Mouse (Mus musculus): ENCODE results near the gene Rnf208. TPM values are rescaled to one million over a fixed set of nuclear protein-coding genes. Genes with fewer than 3 reads are reported as not detected.

Rnf208 gene
- not detected in 2 replicates for total RNA-seq (2014; rRNA removed)
- polyA plus RNA-seq (2012; rRNA removed): 0.27 and 0.48 TPM in 2 replicates

GRCm38 (mm10) chr2:25242101-25242506 lies at the start of gene Rnf208, which contains the start of gene Cysrt1:
TSS of gene Rnf208 (plus strand) at chr2:25242255.
TSS of gene Cysrt1 (minus strand) at chr2:25242452.
- no peak for DNase-seq (ENCODE audit: extremely low read depth, low read depth, low spot score)
- WGBS: 2% methylated on average over 59 of the region's 59 CpGs
- H3K4me1 ChIP-seq (ENCODE audit: control insufficient read depth, insufficient read depth, low read length): peaks cover 4% of the 10 kb centered on the region; the same call in 1 of the 2 replicates
- H3K36me3 ChIP-seq (ENCODE audit: control insufficient read depth, insufficient read depth, low read length): no peaks in the 10 kb centered on the region
- H3K27ac ChIP-seq (replicated peaks; ENCODE audit: insufficient read depth, low read depth, low read length): no peak within 1 kb of the TSS
- peak within 1 kb of the TSS; percentile 24; the same call in 1 of the 2 replicates for H3K4me3 ChIP-seq (ENCODE audit: insufficient read depth, low read depth, low read length)
- TF ChIP-seq POLR2A (IDR thresholded peaks at IDR 0.05; ENCODE audit: extremely low read depth, insufficient read depth, low read length): no peak
- no peak for TF ChIP-seq CTCF (IDR thresholded peaks at IDR 0.05; ENCODE audit: low read depth, low read length)
- H3K79me2 ChIP-seq (ENCODE audit: control insufficient read depth, insufficient read depth, low read length): no peaks in the 10 kb centered on the region; the same call in 1 of the 2 replicates
- H3K27me3 ChIP-seq (ENCODE audit: control insufficient read depth, insufficient read depth, low read length): 0 out of 2 replicates have a peak, but pooled peaks cover 7% of the 10 kb centered on the region
- H3K9ac ChIP-seq (ENCODE audit: low read depth, low read length): peak within 1 kb of the TSS; percentile 33; the same call in 1 of the 2 replicates

GRCm38 (mm10) chr2:25193330-25193770 lies 48.7 kb upstream of the Rnf208 start:
- WGBS: 4% methylated on average over 6 of the region's 6 CpGs
- Histone ChIP-seq H3K27ac (replicated peaks; ENCODE audit: insufficient read depth, low read depth, low read length) (no peak overlapping the region), H3K36me3 (ENCODE audit: control insufficient read depth, insufficient read depth, low read length) (no peaks in the 10 kb centered on the region), H3K79me2 (ENCODE audit: control insufficient read depth, insufficient read depth, low read length) (no peaks in the 10 kb centered on the region), H3K9ac (ENCODE audit: low read depth, low read length) (no peak overlapping the region), H3K4me1 (ENCODE audit: control insufficient read depth, insufficient read depth, low read length) (peaks cover 5% of the 10 kb centered on the region; the same call in 1 of the 2 replicates), H3K4me3 (ENCODE audit: insufficient read depth, low read depth, low read length) (no peak overlapping the region), H3K27me3 (ENCODE audit: control insufficient read depth, insufficient read depth, low read length) (no peaks in the 10 kb centered on the region)
- peak; percentile 90 for TF ChIP-seq CTCF (IDR thresholded peaks at IDR 0.05; ENCODE audit: low read depth, low read length)
- TF ChIP-seq POLR2A (IDR thresholded peaks at IDR 0.05; ENCODE audit: extremely low read depth, insufficient read depth, low read length): no peak
- peak; percentile 66 for DNase-seq (ENCODE audit: extremely low read depth, low read depth, low spot score)

GRCm38 (mm10) chr2:25194006-25194405 lies 48.0 kb upstream of the Rnf208 start:
- 65% methylated on average over 5 of the region's 5 CpGs for WGBS
- DNase-seq (ENCODE audit: extremely low read depth, low read depth, low spot score): no peak
- no peaks in the 10 kb centered on the region for H3K36me3 ChIP-seq (ENCODE audit: control insufficient read depth, insufficient read depth, low read length)
- H3K4me3 ChIP-seq (ENCODE audit: insufficient read depth, low read depth, low read length): no peak overlapping the region
- TF ChIP-seq CTCF (IDR thresholded peaks at IDR 0.05; ENCODE audit: low read depth, low read length) (no peak), POLR2A (IDR thresholded peaks at IDR 0.05; ENCODE audit: extremely low read depth, insufficient read depth, low read length) (no peak)
- no peaks in the 10 kb centered on the region for H3K27me3 ChIP-seq (ENCODE audit: control insufficient read depth, insufficient read depth, low read length)
- no peak overlapping the region for H3K9ac ChIP-seq (ENCODE audit: low read depth, low read length)
- H3K79me2 ChIP-seq (ENCODE audit: control insufficient read depth, insufficient read depth, low read length): no peaks in the 10 kb centered on the region
- peaks cover 5% of the 10 kb centered on the region; the same call in 1 of the 2 replicates for H3K4me1 ChIP-seq (ENCODE audit: control insufficient read depth, insufficient read depth, low read length)
- H3K27ac ChIP-seq (replicated peaks; ENCODE audit: insufficient read depth, low read depth, low read length): no peak overlapping the region

GRCm38 (mm10) chr2:25194486-25195171 lies 47.4 kb upstream of the Rnf208 start:
- Histone ChIP-seq H3K79me2 (ENCODE audit: control insufficient read depth, insufficient read depth, low read length) (no peaks in the 10 kb centered on the region), H3K4me1 (ENCODE audit: control insufficient read depth, insufficient read depth, low read length) (peaks cover 5% of the 10 kb centered on the region; the same call in 1 of the 2 replicates), H3K27ac (replicated peaks; ENCODE audit: insufficient read depth, low read depth, low read length) (no peak overlapping the region), H3K9ac (ENCODE audit: low read depth, low read length) (peak overlapping the region; percentile 51; the same call in 1 of the 2 replicates), H3K4me3 (ENCODE audit: insufficient read depth, low read depth, low read length) (peak overlapping the region; percentile 55; the same call in 1 of the 2 replicates), H3K27me3 (ENCODE audit: control insufficient read depth, insufficient read depth, low read length) (no peaks in the 10 kb centered on the region), H3K36me3 (ENCODE audit: control insufficient read depth, insufficient read depth, low read length) (peaks cover 2% of the 10 kb centered on the region; the same call in 1 of the 2 replicates)
- WGBS: 71% methylated on average over 17 of the region's 17 CpGs
- DNase-seq (ENCODE audit: extremely low read depth, low read depth, low spot score): peak; percentile 25
- no peak for TF ChIP-seq CTCF (IDR thresholded peaks at IDR 0.05; ENCODE audit: low read depth, low read length)
- no peak for TF ChIP-seq POLR2A (IDR thresholded peaks at IDR 0.05; ENCODE audit: extremely low read depth, insufficient read depth, low read length)

- peak overlapping the region; percentile 55 for H3K4me3 ChIP-seq (ENCODE audit: insufficient read depth, low read depth, low read length)
- peaks cover 5% of the 10 kb centered on the region; the same call in 1 of the 2 replicates for H3K36me3 ChIP-seq (ENCODE audit: control insufficient read depth, insufficient read depth, low read length)
- H3K4me1 ChIP-seq (ENCODE audit: control insufficient read depth, insufficient read depth, low read length): peaks cover 5% of the 10 kb centered on the region; the same call in 1 of the 2 replicates
- no peaks in the 10 kb centered on the region for H3K27me3 ChIP-seq (ENCODE audit: control insufficient read depth, insufficient read depth, low read length)
- peak; percentile 40 for DNase-seq (ENCODE audit: extremely low read depth, low read depth, low spot score)
- 21% methylated on average over 55 of the region's 55 CpGs for WGBS
- no peaks in the 10 kb centered on the region for H3K79me2 ChIP-seq (ENCODE audit: control insufficient read depth, insufficient read depth, low read length)
- peak overlapping the region; percentile 51 for H3K9ac ChIP-seq (ENCODE audit: low read depth, low read length)
- H3K27ac ChIP-seq (replicated peaks; ENCODE audit: insufficient read depth, low read depth, low read length): peak overlapping the region; percentile 62
- TF ChIP-seq POLR2A (IDR thresholded peaks at IDR 0.05; ENCODE audit: extremely low read depth, insufficient read depth, low read length): no peak
- no peak for TF ChIP-seq CTCF (IDR thresholded peaks at IDR 0.05; ENCODE audit: low read depth, low read length)
Measured at GRCm38 (mm10) chr2:25195211-25196156, 46.6 kb upstream of the Rnf208 start.

Data from liver, adult 2 months (tissue).